Mouse (Mus musculus): ENCODE data around the gene Morc4. TPM values are rescaled to one million over a fixed set of nuclear protein-coding genes. Genes with fewer than 3 reads are reported as not detected.

Morc4 gene
- total RNA-seq, 2 experiments from 2014 or later = 0.04 to 0.49 TPM

Other genes with a start within 250 kb of the Morc4 start
- 5.2 and 5.9 TPM in 2 replicates for gene Tbc1d8b, start 186.7 kb downstream of the Morc4 start, total RNA-seq (2015)
- gene Tbc1d8b, start 186.7 kb downstream of the Morc4 start, total RNA-seq (2017) = 4.8 and 5.0 TPM in 2 replicates
- gene Gm15013, start 157.2 kb downstream of the Morc4 start, total RNA-seq (2015) = 0.41 and 0.51 TPM in 2 replicates
- gene Gm15013, start 157.2 kb downstream of the Morc4 start, total RNA-seq (2017) = 0.51 TPM in 1 of 2 replicates, not detected in the other
- gene Ripply1, start 89.3 kb downstream of the Morc4 start, total RNA-seq (2015) = not detected in 2 replicates
- not detected in 2 replicates for gene Ripply1, start 89.3 kb downstream of the Morc4 start, total RNA-seq (2017)
- gene Cldn2, start 70.8 kb downstream of the Morc4 start, total RNA-seq (2015) = not detected in 2 replicates
- gene Cldn2, start 70.8 kb downstream of the Morc4 start, total RNA-seq (2017) = not detected in 2 replicates
- 7.1 and 11.0 TPM in 2 replicates for gene Rbm41, start 126.9 kb upstream of the Morc4 start, total RNA-seq (2015)
- gene Rbm41, start 126.9 kb upstream of the Morc4 start, total RNA-seq (2017) = 11.5 and 11.8 TPM in 2 replicates
- 0.23 TPM in 1 of 2 replicates, not detected in the other for gene Nup62cl, start 191.0 kb upstream of the Morc4 start, total RNA-seq (2015)
- not detected in 2 replicates for gene Nup62cl, start 191.0 kb upstream of the Morc4 start, total RNA-seq (2017)
- not detected in 2 replicates for gene Pih1h3b, start 191.2 kb upstream of the Morc4 start, total RNA-seq (2015)
- not detected in 2 replicates for gene Pih1h3b, start 191.2 kb upstream of the Morc4 start, total RNA-seq (2017)

All from megakaryocyte, adult 5-6 weeks (primary cell).